Mouse (Mus musculus): Measurements from ENCODE around the gene Tyro3. TPM values are rescaled to one million over a fixed set of nuclear protein-coding genes. Genes with fewer than 3 reads are reported as not detected.

Tyro3 gene
- polyA plus RNA-seq, 1 experiment from 2014 or later, result 11.6 TPM

- DNase-seq (ENCODE audit: low spot score), result no peak
- H3K27ac ChIP-seq, result no peak overlapping the region
- H3K9me3 ChIP-seq, result no peaks in the 10 kb centered on the region
- peaks cover 37% of the 10 kb centered on the region for H3K4me1 ChIP-seq
- peaks cover 15% of the 10 kb centered on the region; the same call in 1 of the 2 replicates for H3K27me3 ChIP-seq (ENCODE audit: insufficient read depth, poor library complexity, severe bottlenecking)
- H3K4me3 ChIP-seq, result no peak overlapping the region
- peaks cover 42% of the 10 kb centered on the region for H3K36me3 ChIP-seq
- 85% methylated on average over 12 of the region's 12 CpGs for WGBS
Measured at GRCm38 (mm10) chr2:119810890-119811289, 13.4 kb downstream of the Tyro3 start.

GRCm38 (mm10) chr2:119811490-119812146, 14.1 kb downstream of the Tyro3 start:
- 72% methylated on average over 14 of the region's 14 CpGs for WGBS
- H3K36me3 ChIP-seq, result peaks cover 42% of the 10 kb centered on the region
- H3K27me3 ChIP-seq (ENCODE audit: insufficient read depth, poor library complexity, severe bottlenecking), result peaks cover 15% of the 10 kb centered on the region; the same call in 1 of the 2 replicates
- peaks cover 36% of the 10 kb centered on the region for H3K4me1 ChIP-seq
- no peak for DNase-seq (ENCODE audit: low spot score)
- H3K9me3 ChIP-seq, result no peaks in the 10 kb centered on the region
- H3K27ac ChIP-seq, result no peak overlapping the region
- no peak overlapping the region for H3K4me3 ChIP-seq

GRCm38 (mm10) chr2:119814376-119814933, 16.9 kb downstream of the Tyro3 start:
- Histone ChIP-seq H3K4me1 (peaks cover 25% of the 10 kb centered on the region), H3K36me3 (peaks cover 48% of the 10 kb centered on the region), H3K9me3 (no peaks in the 10 kb centered on the region), H3K27ac (no peak overlapping the region), H3K4me3 (no peak overlapping the region), H3K27me3 (ENCODE audit: insufficient read depth, poor library complexity, severe bottlenecking) (peaks cover 15% of the 10 kb centered on the region; the same call in 1 of the 2 replicates)
- no peak for DNase-seq (ENCODE audit: low spot score)
- 73% methylated on average over 7 of the region's 7 CpGs for WGBS

- peak overlapping the region; percentile 62; the same call in 1 of the 2 replicates for H3K27ac ChIP-seq
- H3K4me1 ChIP-seq, result peaks cover 19% of the 10 kb centered on the region
- no peak overlapping the region for H3K4me3 ChIP-seq
- peaks cover 28% of the 10 kb centered on the region for H3K36me3 ChIP-seq
- H3K27me3 ChIP-seq (ENCODE audit: insufficient read depth, poor library complexity, severe bottlenecking), result no peaks in the 10 kb centered on the region
- WGBS, result 93% methylated on average over 13 of the region's 13 CpGs
- no peaks in the 10 kb centered on the region for H3K9me3 ChIP-seq
- no peak for DNase-seq (ENCODE audit: low spot score)
Measured at GRCm38 (mm10) chr2:119816611-119817010, 19.1 kb downstream of the Tyro3 start.

- Histone ChIP-seq H3K27ac (peak overlapping the region; percentile 62), H3K4me3 (no peak overlapping the region), H3K27me3 (ENCODE audit: insufficient read depth, poor library complexity, severe bottlenecking) (no peaks in the 10 kb centered on the region), H3K36me3 (peaks cover 24% of the 10 kb centered on the region), H3K9me3 (no peaks in the 10 kb centered on the region), H3K4me1 (peaks cover 14% of the 10 kb centered on the region)
- no peak for DNase-seq (ENCODE audit: low spot score)
- WGBS, result 92% methylated on average over 5 of the region's 5 CpGs
Measured at GRCm38 (mm10) chr2:119817047-119817446, 19.5 kb downstream of the Tyro3 start.

GRCm38 (mm10) chr2:119818668-119819272, 21.2 kb downstream of the Tyro3 start:
- WGBS, result 33% methylated on average over 9 of the region's 9 CpGs
- Histone ChIP-seq H3K27ac (no peak overlapping the region), H3K9me3 (no peaks in the 10 kb centered on the region), H3K4me1 (peaks cover 11% of the 10 kb centered on the region), H3K36me3 (peaks cover 11% of the 10 kb centered on the region), H3K4me3 (no peak overlapping the region), H3K27me3 (ENCODE audit: insufficient read depth, poor library complexity, severe bottlenecking) (no peaks in the 10 kb centered on the region)
- DNase-seq (ENCODE audit: low spot score), result no peak

GRCm38 (mm10) chr2:119821136-119821535, 23.6 kb downstream of the Tyro3 start:
- Histone ChIP-seq H3K27me3 (ENCODE audit: insufficient read depth, poor library complexity, severe bottlenecking) (no peaks in the 10 kb centered on the region), H3K27ac (no peak overlapping the region), H3K36me3 (peaks cover 8% of the 10 kb centered on the region), H3K9me3 (no peaks in the 10 kb centered on the region), H3K4me3 (no peak overlapping the region), H3K4me1 (peaks cover 11% of the 10 kb centered on the region)
- DNase-seq (ENCODE audit: low spot score), result no peak
- 82% methylated on average over 9 of the region's 9 CpGs for WGBS

- Histone ChIP-seq H3K9me3 (no peaks in the 10 kb centered on the region), H3K27ac (no peak overlapping the region), H3K36me3 (no peaks in the 10 kb centered on the region), H3K27me3 (ENCODE audit: insufficient read depth, poor library complexity, severe bottlenecking) (no peaks in the 10 kb centered on the region), H3K4me3 (no peak overlapping the region), H3K4me1 (no peaks in the 10 kb centered on the region)
- 66% methylated on average over 2 of the region's 2 CpGs for WGBS
- DNase-seq (ENCODE audit: low spot score), result no peak
Measured at GRCm38 (mm10) chr2:119830579-119830978, 33.0 kb downstream of the Tyro3 start.

- no peak overlapping the region for H3K4me3 ChIP-seq
- H3K27ac ChIP-seq, result no peak overlapping the region
- H3K9me3 ChIP-seq, result no peaks in the 10 kb centered on the region
- H3K4me1 ChIP-seq, result no peaks in the 10 kb centered on the region
- 85% methylated on average over 4 of the region's 4 CpGs for WGBS
- no peak for DNase-seq (ENCODE audit: low spot score)
- H3K27me3 ChIP-seq (ENCODE audit: insufficient read depth, poor library complexity, severe bottlenecking), result no peaks in the 10 kb centered on the region
- H3K36me3 ChIP-seq, result no peaks in the 10 kb centered on the region
Measured at GRCm38 (mm10) chr2:119834231-119834630, 36.7 kb downstream of the Tyro3 start.

- WGBS, result 92% methylated on average over 7 of the region's 7 CpGs
- DNase-seq (ENCODE audit: low spot score), result no peak
- Histone ChIP-seq H3K9me3 (no peaks in the 10 kb centered on the region), H3K27ac (no peak overlapping the region), H3K27me3 (ENCODE audit: insufficient read depth, poor library complexity, severe bottlenecking) (no peaks in the 10 kb centered on the region), H3K36me3 (no peaks in the 10 kb centered on the region), H3K4me3 (no peak overlapping the region), H3K4me1 (peaks cover 3% of the 10 kb centered on the region; the same call in 1 of the 2 replicates)
Measured at GRCm38 (mm10) chr2:119837616-119838015, 40.1 kb downstream of the Tyro3 start.

GRCm38 (mm10) chr2:119838363-119839156, 41.0 kb downstream of the Tyro3 start:
- no peak for DNase-seq (ENCODE audit: low spot score)
- 77% methylated on average over 11 of the region's 11 CpGs for WGBS
- H3K36me3 ChIP-seq, result no peaks in the 10 kb centered on the region

GRCm38 (mm10) chr2:119840008-119840407, 42.5 kb downstream of the Tyro3 start:
- no peak for DNase-seq (ENCODE audit: low spot score)
- H3K9me3 ChIP-seq, result no peaks in the 10 kb centered on the region
- H3K36me3 ChIP-seq, result no peaks in the 10 kb centered on the region
- no peak overlapping the region for H3K27ac ChIP-seq
- H3K4me3 ChIP-seq, result no peak overlapping the region
- peaks cover 3% of the 10 kb centered on the region; the same call in 1 of the 2 replicates for H3K4me1 ChIP-seq
- H3K27me3 ChIP-seq (ENCODE audit: insufficient read depth, poor library complexity, severe bottlenecking), result no peaks in the 10 kb centered on the region

More at GRCm38 (mm10) chr2:119838363-119839156, 41.0 kb downstream of the Tyro3 start:
- H3K4me3 ChIP-seq, result no peak overlapping the region
- H3K9me3 ChIP-seq, result no peaks in the 10 kb centered on the region
- H3K27ac ChIP-seq, result no peak overlapping the region
- no peaks in the 10 kb centered on the region for H3K27me3 ChIP-seq (ENCODE audit: insufficient read depth, poor library complexity, severe bottlenecking)
- peaks cover 3% of the 10 kb centered on the region; the same call in 1 of the 2 replicates for H3K4me1 ChIP-seq

Data from heart, embryonic 10.5 days (tissue).